Mouse (Mus musculus): ENCODE data around the gene Cops3.

DNA sequence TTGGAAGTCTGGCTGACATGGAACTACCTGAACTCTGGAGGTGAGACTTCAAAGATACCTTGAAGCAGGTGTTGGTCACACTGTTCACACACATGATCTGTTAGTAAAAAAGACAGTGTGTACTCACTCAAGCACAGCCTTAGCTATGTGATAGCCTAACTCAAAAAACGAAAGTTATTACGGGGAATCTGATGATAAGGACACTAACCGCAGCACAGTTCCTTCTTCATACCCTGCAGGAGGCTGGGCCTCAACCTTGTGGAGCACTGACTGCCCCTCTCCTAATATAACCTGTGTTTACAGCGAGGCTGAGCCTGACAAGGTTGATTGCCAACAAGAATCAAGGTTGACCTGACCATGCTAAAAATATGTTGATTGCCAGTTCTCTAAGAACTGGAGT, 65.1 kb downstream of the Cops3 start:
- TF ChIP-seq USF1 (IDR thresholded peaks at IDR 0.05; ENCODE audit: low read depth): no peak
- TF ChIP-seq POLR2A (IDR thresholded peaks at IDR 0.05; ENCODE audit: insufficient read length, low read depth): no peak
- TF ChIP-seq SRF (IDR thresholded peaks at IDR 0.05; ENCODE audit: control insufficient read depth, insufficient read length, low read depth): no peak
- no peak for TF ChIP-seq MYOD1 (IDR thresholded peaks at IDR 0.05; ENCODE audit: control insufficient read depth in 1 of 3, insufficient read length in 2 of 3, low read depth in 2 of 3)

All from myocyte (in vitro differentiated cells).